Mouse (Mus musculus) bone marrow macrophage, adult 2 months (primary cell): ENCODE data around the gene Vav1.

Experiments used
- CTCF ChIP-seq: IDR thresholded peaks from 2 replicates; pipeline ENCODE4 v1.5.1; 2012; ENCODE audit warnings: low read depth, mild to moderate bottlenecking, low read length, moderate library complexity
- POLR2A ChIP-seq: IDR thresholded peaks from 2 replicates; pipeline ENCODE4 v1.6.1; 2012; ENCODE audit warnings: mild to moderate bottlenecking, low read depth, low read length, borderline replicate concordance

GRCm38 (mm10) chr17:57264972-57265945, 13.6 kb upstream of the Vav1 start:
- TF ChIP-seq POLR2A (no peak), CTCF (no peak)
